Mouse (Mus musculus) MEL (cell line): Measurements from ENCODE around the gene Hpn. TPM values are rescaled to one million over a fixed set of nuclear protein-coding genes. Genes with fewer than 3 reads are reported as not detected.

Experiments
- DNase-seq: peaks from one replicate; pipeline ENCODE4 v3.0.0; 2011; ENCODE audit warnings: low read depth, low spot score
- H3K27ac ChIP-seq: 2 replicates; pipeline ENCODE4 v1.5.1; 2012; ENCODE audit warnings: low read depth, mild to moderate bottlenecking, control low read depth, low read length, moderate library complexity; ENCODE audit not compliant: control insufficient read depth
- H3K27me3 ChIP-seq, 2 experiments: fragments of 150-350 bp in 1 of 2; sonication (generic) in 1 of 2; 2 replicates each; pipeline ENCODE4 v1.6.1; 2012; ENCODE audit warnings: low read length in 2 of 2, mild to moderate bottlenecking in 2 of 2, improper control_type of control experiment in 1 of 2, moderate library complexity in 1 of 2; ENCODE audit not compliant: insufficient read depth in 2 of 2, control insufficient read depth in 1 of 2
- H3K36me3 ChIP-seq, 2 experiments: 2 replicates each; pipeline ENCODE4 v1.6.1; 2012 to 2014; ENCODE audit warnings: low read length in 2 of 2, improper control_type of control experiment in 1 of 2, inconsistent platforms in 1 of 2, mild to moderate bottlenecking in 1 of 2; ENCODE audit not compliant: insufficient read depth in 2 of 2, control insufficient read depth in 1 of 2
- H3K4me1 ChIP-seq, 2 experiments: fragments of 150-350 bp in 1 of 2; sonication (generic) in 1 of 2; 2 replicates each; pipeline ENCODE4 v1.6.1; 2012; ENCODE audit warnings: low read length in 2 of 2, improper control_type of control experiment in 1 of 2, mild to moderate bottlenecking in 1 of 2; ENCODE audit not compliant: insufficient read depth in 2 of 2, control insufficient read depth in 1 of 2
- H3K4me3 ChIP-seq, 2 experiments: fragments of 150-350 bp in 1 of 2; sonication (generic) in 1 of 2; 2 replicates each; pipeline ENCODE4 v1.5.1; 2012; ENCODE audit warnings: low read depth in 2 of 2, low read length in 2 of 2, mild to moderate bottlenecking in 2 of 2, moderate library complexity in 2 of 2, control low read depth in 1 of 2, improper control_type of control experiment in 1 of 2; ENCODE audit not compliant: control insufficient read depth in 1 of 2, insufficient read depth in 1 of 2
- H3K79me2 ChIP-seq: 2 replicates; pipeline ENCODE4 v1.6.1; 2012; ENCODE audit warnings: mild to moderate bottlenecking, low read length, moderate library complexity; ENCODE audit not compliant: control insufficient read depth, poor library complexity, insufficient read depth
- H3K9ac ChIP-seq: 2 replicates; pipeline ENCODE4 v1.6.1; 2012; ENCODE audit warnings: low read depth, mild to moderate bottlenecking, control low read depth, low read length, moderate library complexity; ENCODE audit not compliant: control insufficient read depth, poor library complexity, severe bottlenecking
- H3K9me3 ChIP-seq: fragments of 150-350 bp; sonication (generic); replicated peaks from 2 replicates; pipeline ENCODE4 v1.6.1; 2012; ENCODE audit warnings: mild to moderate bottlenecking, low read length, improper control_type of control experiment, moderate library complexity; ENCODE audit not compliant: insufficient read depth
- CHD1 ChIP-seq: IDR thresholded peaks from 2 replicates; pipeline ENCODE4 v1.6.1; 2012; ENCODE audit warnings: low read depth, mild to moderate bottlenecking, inconsistent platforms, low read length, improper control_type of control experiment
- CTCF ChIP-seq, 3 experiments: IDR thresholded peaks in 2 of 3; conservative IDR thresholded peaks in 1 of 3; 2 replicates each; pipeline ENCODE4 v1.5.1; 2011 to 2012; ENCODE audit warnings: low read length in 3 of 3, low read depth in 2 of 3, mild to moderate bottlenecking in 2 of 3, improper control_type of control experiment in 1 of 3, inconsistent platforms in 1 of 3, mixed read lengths in 1 of 3, moderate library complexity in 1 of 3; ENCODE audit not compliant: control insufficient read depth in 1 of 3, insufficient read depth in 1 of 3, poor library complexity in 1 of 3, severe bottlenecking in 1 of 3
- E2F4 ChIP-seq: IDR thresholded peaks from 2 replicates; pipeline ENCODE4 v1.6.1; 2011; ENCODE audit warnings: low read depth, low read length, improper control_type of control experiment, borderline replicate concordance
- GATA1 ChIP-seq: IDR thresholded peaks from 2 replicates; pipeline ENCODE4 v1.6.1; 2011; ENCODE audit warnings: low read depth, low read length, improper control_type of control experiment
- HCFC1 ChIP-seq: IDR thresholded peaks from 2 replicates; pipeline ENCODE4 v1.6.1; 2012; ENCODE audit warnings: low read depth, mild to moderate bottlenecking, inconsistent platforms, low read length, improper control_type of control experiment, moderate library complexity
- KAT2A ChIP-seq: conservative IDR thresholded peaks from 2 replicates; pipeline ENCODE4 v1.6.1; 2012; ENCODE audit warnings: low read depth, low read length, improper control_type of control experiment, inconsistent platforms
- MYC ChIP-seq: IDR thresholded peaks from 2 replicates; pipeline ENCODE4 v1.6.1; 2011; ENCODE audit warnings: low read depth, mild to moderate bottlenecking, low read length, improper control_type of control experiment, moderate library complexity
- NELFE ChIP-seq: IDR thresholded peaks from 2 replicates; pipeline ENCODE4 v1.6.1; 2011; ENCODE audit warnings: low read depth, low read length, improper control_type of control experiment
- NRF1 ChIP-seq: IDR thresholded peaks from 2 replicates; pipeline ENCODE4 v1.6.1; 2014; ENCODE audit warnings: low read depth, mild to moderate bottlenecking, inconsistent platforms, low read length, improper control_type of control experiment, moderate library complexity; ENCODE audit not compliant: poor library complexity, insufficient read depth, severe bottlenecking
- TAL1 ChIP-seq: IDR thresholded peaks from 2 replicates; pipeline ENCODE4 v1.6.1; 2012; ENCODE audit warnings: mild to moderate bottlenecking, inconsistent platforms, low read length, moderate library complexity, mixed read lengths
- USF1 ChIP-seq: IDR thresholded peaks from 2 replicates; pipeline ENCODE4 v1.6.1; 2014; ENCODE audit warnings: low read depth, mild to moderate bottlenecking, inconsistent platforms, low read length, improper control_type of control experiment, moderate library complexity
- ZC3H11A ChIP-seq: IDR thresholded peaks from 2 replicates; pipeline ENCODE4 v1.6.1; 2012; ENCODE audit warnings: low read depth, mild to moderate bottlenecking, inconsistent platforms, low read length, improper control_type of control experiment
- polyA plus RNA-seq, 2 experiments: library from polyadenylated mRNA; stranded (reverse) in 1 of 2; unstranded in 1 of 2; fragments of >175 nt in 1 of 2; fragments of >200 nt in 1 of 2; gene quantifications; 2 replicates each; pipeline versions ENCODE4 v1.2.1 to v1.2.4; 2012; ENCODE audit warnings: low replicate concordance in 2 of 2, low read depth in 1 of 2; ENCODE audit not compliant: insufficient read length in 2 of 2, insufficient read depth in 1 of 2, missing spikeins in 1 of 2
- total RNA-seq: library from RNA; depleted of rRNA; stranded (reverse); fragments of 300-350 nt; gene quantifications from 2 replicates; pipeline ENCODE4 v1.2.3, GENCODE M21; 2012

The Hpn gene
- total and polyA plus RNA-seq, 3 experiments = 1.1 to 1.6 TPM; not detected in 1

DNA sequence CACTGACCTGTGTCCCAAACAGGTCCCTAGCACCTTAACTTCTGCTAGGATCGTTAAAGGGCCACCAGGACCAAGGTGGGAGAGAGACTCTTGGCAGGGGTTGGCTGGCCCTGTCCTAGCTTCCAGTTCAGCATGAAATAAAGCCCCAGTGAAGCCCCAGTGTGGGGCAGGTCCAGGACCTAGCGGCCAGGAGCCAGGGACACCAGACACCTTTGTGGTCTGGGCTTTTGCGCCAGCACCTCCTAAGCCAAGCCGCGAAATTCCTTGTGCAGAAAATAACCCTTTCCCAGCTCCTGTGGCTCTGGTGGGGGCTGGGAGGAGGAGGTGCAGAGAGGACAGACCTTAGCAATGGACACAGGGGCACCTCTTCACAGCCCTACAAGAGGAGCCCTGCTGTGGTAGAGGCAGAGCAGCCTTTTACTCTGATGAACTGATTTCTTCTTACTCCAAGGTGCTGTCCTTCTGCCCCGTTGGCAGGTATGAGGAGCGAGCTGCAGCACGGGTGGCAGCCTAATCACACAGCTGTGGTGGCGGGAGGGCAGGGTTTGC lies 13.1 kb upstream of the Hpn start:
- Histone ChIP-seq H3K27ac (no peak overlapping the region), H3K9me3 (no peaks in the 10 kb centered on the region), H3K9ac (no peak overlapping the region), H3K4me3 (no peak overlapping the region), H3K79me2 (no peaks in the 10 kb centered on the region), H3K27me3 (no peaks in the 10 kb centered on the region), H3K4me1 (no peaks in the 10 kb centered on the region), H3K36me3 (no peaks in the 10 kb centered on the region; a peak in 1 of 4 replicates)
- TF ChIP-seq NELFE = no peak
- TF ChIP-seq TAL1 = no peak
- TF ChIP-seq NRF1 = no peak
- TF ChIP-seq ZC3H11A = no peak
- no peak for TF ChIP-seq E2F4
- no peak for TF ChIP-seq GATA1
- TF ChIP-seq KAT2A = no peak
- no peak for TF ChIP-seq MYC
- no peak for TF ChIP-seq CTCF (IDR thresholded peaks at IDR 0.05 in 2 of 3, conservative IDR thresholded peaks at IDR 0.05 in 1 of 3; ENCODE audit: control insufficient read depth in 1 of 3, insufficient read depth in 1 of 3, low read depth in 2 of 3, low read length in 3 of 3, poor library complexity in 1 of 3, severe bottlenecking in 1 of 3)
- TF ChIP-seq HCFC1 = no peak
- DNase-seq = no peak

DNA sequence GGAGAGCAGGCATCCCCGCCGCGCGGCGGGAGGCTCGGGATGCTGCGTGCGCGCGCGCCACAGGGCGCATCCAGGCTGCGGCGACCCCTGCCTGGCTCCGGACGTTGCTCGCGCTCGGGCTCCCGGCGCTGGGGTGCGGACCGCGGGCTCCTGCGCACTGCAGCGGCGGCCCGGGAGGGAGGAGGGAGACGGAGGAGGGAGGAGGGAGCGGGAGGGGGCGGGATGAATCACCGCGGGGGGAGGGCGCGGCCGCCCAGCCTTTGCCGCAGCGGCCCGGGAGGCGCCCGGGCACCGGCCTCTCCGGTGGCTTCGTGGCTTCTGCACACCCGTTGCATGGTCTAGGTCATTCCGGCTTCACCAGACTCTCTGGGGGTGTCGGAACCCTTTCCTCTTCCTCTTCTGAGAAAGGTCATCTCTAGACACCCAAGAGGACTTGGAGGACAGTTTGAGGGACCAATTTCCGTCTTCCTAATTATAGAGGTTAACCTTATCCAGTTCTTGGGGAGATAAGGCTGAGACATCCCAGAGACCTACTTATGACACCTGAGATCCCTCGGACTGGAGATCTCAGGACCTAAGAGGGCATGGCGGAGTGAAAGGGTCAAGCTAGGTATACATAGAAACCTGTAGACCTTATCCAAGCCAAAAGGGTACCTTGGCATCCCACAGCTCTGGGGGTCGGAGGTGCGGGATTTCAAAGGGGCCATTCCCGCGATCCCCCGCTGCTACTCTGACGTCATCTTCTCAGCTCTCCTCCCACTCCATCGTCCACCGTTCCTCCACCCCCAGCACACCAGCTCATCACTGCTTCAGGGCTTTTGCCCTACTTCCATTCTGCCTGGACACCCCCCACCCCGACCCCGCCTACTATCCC lies 12.0 kb upstream of the Hpn start, which contains the start of gene Scn1b:
Scn1b (minus strand) TSS at position 153 of the 874 bp plus-strand sequence.
- no peak for TF ChIP-seq CHD1
- no peak for TF ChIP-seq USF1
- TF ChIP-seq ZC3H11A = no peak
- TF ChIP-seq, all 39 proteins: peak for 0
- Histone ChIP-seq H3K27me3 (no peaks in the 10 kb centered on the region), H3K36me3 (no peaks in the 10 kb centered on the region), H3K27ac (no peak within 1 kb of the TSS), H3K9me3 (no peaks in the 10 kb centered on the region), H3K4me3 (no peak within 1 kb of the TSS), H3K4me1 (no peaks in the 10 kb centered on the region), H3K9ac (no peak within 1 kb of the TSS), H3K79me2 (no peaks in the 10 kb centered on the region)
- DNase-seq = no peak
